Mouse (Mus musculus) thymus, postnatal 10 days (tissue): Measurements from ENCODE around the gene Npas2.

Experiments
- DNase-seq, 2 experiments: peaks; one replicate each; pipeline ENCODE4 v3.0.0; 2021; ENCODE audit warnings: low spot score in 2 of 2

Npas2 gene

DNA sequence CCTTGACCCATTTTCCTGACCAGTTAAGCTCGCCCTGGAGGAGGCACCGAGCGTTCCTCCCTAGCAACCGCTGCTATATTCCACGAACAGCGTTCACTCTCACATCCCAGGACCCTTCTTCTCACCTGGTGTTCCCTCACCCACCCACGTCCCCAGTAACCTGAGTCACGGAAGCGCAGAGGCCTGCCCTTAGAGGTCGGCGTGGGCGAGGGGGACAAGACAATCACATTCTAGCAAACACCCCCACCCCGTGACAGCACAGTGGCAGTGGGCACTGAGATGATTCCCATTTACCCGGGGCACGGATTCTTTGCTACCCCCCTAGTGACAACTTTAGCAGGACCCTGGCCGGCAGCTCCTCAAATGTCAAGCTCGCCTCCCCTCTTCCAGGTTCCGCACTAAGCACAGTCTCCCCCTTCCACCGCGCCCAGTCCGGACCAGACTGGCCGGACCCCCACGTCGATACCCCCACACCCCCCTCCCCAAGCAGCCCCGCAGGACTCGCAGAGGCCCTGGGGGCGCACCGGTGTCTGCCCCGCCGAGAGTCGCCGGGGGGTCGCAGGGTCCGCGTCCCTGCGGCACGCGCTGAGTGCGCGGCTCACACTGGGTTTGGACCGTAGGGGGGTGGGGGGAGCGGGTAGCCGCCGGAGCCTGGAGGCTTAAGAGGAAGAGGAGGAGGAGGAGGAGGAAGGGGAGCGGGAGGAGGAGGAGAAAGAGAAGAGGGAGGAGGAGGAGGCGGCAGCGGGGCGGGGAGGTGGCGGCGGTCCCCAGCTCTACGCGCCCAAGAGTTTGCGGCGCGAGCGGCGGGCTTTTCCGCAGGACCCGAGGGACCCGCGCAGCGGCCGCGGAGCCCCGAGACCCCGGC is at the start of gene Npas2:
Npas2 (plus strand) TSS at position 735 of the 865 bp plus-strand sequence.
- peak; percentile 24 to 29 for DNase-seq

DNA sequence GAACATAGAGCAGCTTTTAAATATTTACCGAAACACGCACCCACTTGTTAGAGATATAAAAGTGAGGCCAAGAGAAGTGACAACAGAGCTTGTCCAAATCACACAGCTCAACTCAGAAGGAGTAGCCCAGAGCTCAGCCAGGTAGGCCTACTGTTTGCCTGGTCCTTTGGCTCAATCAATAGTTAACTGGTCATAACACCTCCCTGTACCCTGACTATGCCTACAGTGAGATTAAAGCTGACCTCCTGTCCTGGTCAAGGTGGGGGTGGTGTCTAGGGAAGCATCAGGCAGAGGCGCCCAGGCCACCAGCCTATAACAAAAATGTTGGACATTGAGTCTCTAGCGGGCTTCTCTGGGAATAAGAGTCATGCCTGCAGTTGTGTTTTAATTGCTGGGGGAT is 36.8 kb upstream of the Npas2 start:
- no peak for DNase-seq

DNA sequence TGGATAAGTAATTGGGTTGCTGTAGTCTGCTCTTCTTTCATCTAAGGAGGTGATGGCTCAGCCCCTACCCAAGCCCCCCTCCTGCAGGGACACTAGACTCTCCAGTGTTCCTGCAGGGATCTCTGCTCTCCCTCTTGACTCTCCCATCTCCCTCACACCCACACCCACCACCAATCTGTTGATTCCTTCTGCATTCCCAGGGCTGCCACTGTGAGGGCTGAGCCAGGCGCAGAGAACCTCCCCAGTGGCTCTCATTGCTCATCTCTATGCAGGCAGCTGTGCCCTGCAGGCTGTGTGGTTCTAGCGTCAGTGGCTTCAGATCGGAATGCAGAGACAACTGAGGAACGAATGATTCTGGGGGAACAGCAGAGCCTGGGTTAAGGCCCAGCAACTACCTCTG is 33.4 kb upstream of the Npas2 start:
- no peak for DNase-seq

DNA sequence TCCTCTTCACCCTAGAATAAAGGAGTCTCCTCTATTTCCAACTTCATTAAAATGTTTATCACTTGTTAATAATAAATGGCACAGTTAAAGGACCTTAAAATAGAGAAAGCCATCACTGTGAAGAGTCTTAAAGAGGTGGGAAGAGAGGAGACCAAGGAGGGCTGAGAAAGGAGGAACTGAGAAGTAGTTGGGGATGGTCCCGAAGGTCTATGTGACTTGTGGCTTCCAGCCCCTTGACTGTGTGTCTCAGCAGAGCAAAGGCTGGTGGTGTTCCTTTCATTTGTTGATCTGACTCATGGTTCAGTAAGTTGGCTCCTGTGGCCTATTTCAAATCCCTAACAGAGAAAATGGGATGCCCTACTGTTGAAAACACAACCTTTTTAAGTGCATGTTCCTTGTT is 30.5 kb upstream of the Npas2 start:
- DNase-seq: no peak

DNA sequence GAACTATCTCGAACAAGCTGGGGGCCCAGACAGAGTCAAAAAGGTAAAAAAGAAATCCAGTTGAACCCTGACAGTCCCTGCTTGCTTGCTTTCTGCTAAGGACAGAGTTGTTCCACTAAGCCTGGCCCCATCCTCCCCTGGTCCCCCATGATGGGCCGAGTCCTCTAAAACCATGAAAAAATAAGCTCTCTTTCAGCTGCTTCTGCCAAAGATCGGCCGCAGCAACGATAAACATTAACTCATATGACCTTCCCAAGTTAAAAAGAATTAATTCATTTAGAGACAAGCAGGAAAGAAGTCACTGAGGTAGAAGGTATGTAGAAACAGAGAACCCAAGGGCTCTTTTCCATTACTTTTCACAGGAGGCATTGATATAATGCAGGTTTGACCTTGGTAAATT is 16.8 kb upstream of the Npas2 start:
- DNase-seq: no peak

DNA sequence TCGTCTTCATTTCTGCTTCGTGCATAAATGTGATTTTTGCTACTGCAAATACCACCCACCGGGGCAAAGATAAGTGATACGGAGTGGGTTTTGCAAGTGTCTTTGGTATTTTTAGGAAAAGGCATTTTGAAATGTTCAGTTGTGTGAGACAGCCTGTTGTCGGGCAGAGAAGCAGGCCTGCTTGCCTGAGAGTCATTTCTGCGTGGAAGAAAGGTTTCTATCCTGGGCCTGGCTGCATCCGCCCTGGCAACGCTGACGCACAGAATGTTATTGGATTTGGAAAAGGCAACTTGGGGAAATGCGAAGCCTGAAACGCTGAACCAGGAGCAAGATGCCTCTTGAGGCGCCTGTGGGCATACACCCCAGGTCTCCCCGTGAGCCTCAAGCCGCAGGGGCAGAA is 16.3 kb upstream of the Npas2 start:
- no peak for DNase-seq

DNA sequence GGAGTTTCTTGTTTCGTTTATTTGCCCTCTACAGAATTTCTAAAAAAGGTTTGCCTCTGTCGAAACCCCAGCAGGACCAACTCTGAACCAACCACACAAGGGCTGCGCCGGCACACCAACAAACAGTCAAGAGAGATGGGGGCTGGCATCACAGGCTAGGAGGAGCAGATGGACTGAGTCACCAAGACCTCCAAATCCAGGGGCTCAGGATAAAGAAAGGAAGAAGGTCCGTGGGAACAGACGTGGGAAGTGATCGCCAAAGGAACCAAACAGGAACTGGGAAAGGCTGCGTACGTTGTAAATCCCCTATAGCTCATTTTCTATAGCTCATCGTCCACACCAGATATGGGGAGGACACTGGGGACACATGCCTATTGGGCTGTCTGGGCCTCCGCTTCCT is 13.7 kb upstream of the Npas2 start:
- no peak for DNase-seq

DNA sequence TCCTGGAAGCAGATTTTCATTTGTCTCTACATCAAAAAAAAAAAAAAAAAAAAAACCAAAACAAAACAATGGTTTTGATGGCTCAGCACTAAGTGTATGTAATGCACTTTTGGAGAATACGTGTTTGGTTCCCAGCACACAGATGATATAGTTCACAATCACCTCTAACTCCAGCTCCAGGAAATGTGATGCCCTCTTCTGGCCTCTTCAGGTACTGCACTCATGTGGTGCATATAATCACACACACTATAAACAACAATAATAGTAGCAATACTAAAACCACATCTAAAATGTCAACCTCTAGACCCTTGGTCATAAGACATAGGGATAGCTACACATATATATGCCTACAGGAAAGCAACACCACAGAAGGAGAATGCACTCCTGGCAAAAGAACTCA is 13.0 kb upstream of the Npas2 start:
- no peak for DNase-seq

DNA sequence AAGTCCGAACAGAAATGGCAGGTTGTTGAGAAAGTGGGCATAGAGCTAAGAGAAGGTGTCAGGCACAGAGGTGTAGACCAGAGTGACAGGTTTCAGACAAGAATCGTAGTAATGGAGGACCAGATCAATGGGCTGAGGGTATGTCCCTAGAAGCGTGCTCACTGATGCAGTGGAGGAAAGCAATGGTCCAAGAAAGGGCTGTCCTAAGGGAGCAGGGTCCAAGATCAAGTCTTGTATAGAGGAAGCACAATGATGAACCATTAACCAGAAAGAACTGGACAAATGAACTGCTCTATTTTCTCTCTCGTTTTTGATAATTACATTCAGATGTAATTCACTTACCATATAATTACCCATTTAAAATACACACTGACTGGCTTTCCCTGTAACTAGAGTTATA is 11.6 kb upstream of the Npas2 start:
- no peak for DNase-seq

DNA sequence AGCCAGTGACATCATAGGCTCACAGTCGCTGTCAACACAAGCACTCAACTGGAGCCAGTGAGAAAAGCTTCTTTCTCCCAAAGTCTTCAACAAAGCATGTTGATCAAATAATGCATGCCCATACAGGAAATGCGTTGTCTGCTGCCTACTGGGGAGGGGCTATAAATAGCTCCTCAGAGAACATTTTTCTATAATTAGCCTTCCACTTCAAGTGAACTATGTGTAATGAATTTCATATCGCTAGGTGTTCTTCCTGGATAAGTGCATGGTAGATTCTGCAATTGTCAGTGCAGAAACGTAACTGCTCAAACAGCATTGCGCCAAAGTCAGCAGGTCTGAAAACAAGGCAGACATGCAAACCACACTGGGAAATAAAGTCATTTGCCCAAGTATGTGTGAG is 7.7 kb upstream of the Npas2 start:
- DNase-seq: no peak

DNA sequence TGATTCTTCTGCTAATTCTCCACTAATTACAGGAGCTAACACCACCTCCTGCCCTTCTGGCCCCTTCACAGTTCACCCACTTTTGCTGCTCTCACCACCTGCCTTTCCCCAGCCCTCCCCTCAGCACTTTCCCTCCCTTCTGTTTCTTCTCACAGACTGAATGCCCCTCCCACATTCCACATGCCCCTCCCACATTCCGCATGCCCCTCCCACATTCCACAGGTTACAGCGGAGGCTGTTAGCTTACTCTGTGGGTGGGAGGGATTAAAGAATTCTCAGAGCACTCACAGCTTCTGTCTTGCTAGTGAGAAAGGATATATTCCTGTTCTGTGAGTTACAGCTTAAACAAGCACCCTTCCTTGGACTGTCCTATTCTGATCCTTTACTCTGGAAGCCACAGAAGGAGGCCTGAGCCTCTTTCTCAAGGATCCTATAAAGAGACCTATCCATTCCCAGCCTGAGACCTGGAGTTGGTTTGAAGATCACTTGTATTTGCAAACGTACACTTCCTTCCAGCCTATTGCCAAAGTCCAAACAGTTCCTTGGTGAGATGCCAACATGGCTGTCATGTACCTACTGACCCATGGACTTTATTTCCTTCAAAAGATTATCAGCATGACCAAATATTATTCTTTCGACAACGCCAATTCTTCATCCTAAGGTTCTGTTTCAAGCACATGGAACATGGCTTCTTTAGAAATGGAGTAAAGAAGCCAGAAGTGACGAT is 6.7 kb upstream of the Npas2 start:
- DNase-seq: no peak

DNA sequence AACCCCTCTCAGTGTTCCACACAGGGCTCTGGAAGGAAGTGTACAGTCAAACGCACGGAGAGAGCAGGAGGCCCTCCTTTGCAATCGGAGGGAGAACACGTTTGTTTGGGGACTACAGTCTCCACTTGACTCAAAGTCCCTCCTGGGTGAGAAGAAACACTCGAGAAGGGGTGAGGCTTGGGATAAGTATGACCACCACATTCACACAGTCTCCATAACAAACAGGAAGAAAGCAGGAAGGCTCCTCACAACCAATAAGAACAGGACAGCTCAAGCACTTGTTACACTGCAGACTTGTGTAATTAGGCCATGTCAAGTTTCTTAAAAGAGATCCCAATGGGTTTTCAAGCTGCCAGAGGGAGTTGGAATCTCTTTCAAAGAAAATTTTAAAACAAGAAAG is 2.4 kb upstream of the Npas2 start:
- DNase-seq: no peak

DNA sequence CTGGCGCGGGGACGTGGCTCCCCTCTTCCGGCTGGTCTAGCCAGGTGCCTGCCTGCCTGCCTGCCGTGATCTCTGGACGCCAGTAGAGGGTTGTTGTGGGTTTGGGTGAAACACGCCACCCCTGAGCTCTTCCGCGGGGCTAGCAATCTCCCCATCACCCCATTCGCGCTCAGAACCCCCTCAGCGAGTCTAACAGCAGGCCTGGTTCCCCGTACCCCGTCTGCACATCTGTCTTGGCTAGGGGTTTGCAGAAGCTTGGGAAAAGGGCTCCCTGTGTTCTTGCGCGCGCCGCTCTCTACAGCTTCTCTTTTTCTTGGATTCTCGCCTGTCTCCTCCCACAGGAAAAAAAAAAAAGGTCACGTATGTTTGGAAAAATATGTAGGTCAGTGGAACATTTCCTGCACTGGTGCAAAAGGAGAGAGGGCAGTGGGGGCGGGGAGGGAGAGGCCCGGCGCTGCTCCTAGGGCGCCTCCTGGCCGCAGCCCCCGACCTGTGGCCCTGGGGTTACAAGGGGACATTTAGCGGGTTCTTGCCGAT is 1.0 kb upstream of the Npas2 start:
- DNase-seq: peak; percentile 70 to 80

DNA sequence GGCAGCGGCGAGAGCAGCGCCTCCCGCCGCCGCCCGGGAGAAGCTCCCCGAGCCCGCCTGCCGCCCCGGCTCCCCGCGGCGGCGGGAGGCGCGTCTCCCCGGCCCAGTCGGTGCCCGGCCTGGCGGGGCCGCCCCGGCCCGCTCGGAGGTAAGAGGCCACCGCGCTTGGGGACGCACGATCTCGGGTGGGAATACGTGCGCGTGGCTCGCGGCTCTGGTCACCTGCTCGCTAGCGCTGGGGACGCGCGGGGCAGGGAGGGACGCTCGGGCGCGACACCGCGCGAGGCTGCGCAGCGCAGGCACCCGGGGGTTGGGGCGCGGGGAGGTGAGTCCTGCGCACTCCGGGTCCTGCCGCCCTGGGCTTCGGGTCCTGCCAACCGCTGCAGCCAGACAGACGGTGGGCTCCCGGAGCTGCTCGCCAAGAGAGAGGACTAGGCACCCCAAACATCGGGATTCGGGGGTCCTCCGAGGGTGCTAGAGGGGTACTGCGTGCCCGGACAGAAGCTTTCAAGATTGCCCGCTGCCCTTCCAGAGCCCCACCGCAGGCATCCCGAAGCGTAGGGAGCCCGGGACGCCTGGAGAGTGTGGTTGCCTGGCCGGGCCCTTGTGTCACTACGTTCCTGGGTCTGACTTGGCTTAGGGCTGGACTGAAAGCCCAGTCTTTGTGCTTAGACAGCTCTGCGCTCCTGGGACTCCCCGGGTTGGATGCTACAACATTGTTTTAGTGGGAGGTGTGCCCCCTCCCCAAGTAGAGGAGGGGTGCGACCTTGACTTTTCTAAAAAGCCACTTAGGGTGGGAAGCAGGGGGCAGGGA is 538 bp downstream of the Npas2 start:
- DNase-seq: peak in 1 of 2 experiments; percentile 44

DNA sequence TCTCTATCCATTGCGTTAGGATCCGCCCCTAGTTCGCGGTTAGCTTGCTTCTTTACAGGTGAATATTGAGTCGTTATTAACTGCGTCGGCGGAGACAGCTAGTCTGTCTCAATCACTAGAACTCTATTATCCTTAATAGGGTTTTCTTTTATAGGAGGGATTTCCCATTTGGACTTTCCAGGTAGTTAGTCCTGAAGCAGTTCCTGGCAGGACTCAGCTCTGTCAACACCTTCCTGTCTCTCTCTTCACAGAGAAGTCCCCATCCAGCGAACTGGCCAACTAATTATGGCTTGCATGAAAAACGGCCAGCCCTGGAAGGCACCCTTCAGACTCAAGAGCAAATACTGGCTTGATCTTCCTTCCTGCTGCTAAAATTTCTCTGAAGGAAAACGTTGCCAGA is 1.4 kb downstream of the Npas2 start:
- no peak for DNase-seq

DNA sequence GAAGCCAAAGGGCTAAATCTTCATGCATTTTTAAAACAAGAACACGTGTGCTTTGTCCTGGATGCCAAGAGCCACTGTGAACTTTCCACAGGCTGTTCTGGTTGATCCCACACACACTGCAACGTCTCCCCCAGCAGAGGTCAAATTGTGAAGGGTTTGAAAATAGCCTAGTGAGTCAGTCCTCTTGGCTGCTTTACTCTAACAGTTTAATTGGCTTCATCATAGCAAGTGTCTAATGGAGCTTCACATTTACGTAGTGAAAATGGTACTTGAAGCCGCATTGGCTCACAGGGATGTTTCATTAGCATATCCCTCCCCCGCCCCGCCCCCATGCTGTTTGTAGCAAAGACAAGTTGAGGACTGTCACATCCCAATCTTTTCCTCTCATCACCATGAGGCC is 2.6 kb downstream of the Npas2 start:
- DNase-seq: no peak

DNA sequence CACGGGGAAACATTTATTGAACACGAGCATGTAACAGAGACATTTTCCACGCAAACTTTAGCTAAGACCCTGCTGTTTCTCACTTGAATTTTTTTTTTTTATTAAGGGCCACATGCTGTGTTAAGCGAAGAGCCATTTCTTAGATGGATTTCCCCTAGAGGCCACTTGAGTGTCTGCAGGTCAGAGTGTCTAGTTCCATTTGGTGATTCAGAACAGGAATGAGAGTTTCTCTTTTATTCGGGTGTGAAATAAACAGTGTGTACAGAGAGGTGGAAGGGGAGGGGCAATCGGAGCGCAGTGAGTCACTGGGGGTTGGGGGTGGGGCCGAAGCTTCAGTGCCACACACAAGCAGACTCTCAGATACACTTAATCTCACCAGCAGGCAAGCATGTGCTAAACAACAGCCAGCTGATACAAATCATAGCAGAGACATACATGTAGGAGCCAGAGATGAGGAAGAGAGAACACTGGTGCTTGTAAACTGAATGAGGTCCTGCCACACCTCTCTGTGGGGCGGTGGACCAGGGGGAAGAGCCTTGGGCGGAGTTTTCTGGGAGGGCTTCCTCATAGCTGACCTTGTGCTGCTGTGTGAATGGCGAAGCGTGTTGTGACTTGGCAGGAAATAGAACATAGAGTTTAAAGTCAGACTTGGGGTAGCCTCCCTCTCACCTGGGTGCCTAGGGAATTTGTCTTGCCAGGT is 3.3 kb downstream of the Npas2 start:
- no peak for DNase-seq

DNA sequence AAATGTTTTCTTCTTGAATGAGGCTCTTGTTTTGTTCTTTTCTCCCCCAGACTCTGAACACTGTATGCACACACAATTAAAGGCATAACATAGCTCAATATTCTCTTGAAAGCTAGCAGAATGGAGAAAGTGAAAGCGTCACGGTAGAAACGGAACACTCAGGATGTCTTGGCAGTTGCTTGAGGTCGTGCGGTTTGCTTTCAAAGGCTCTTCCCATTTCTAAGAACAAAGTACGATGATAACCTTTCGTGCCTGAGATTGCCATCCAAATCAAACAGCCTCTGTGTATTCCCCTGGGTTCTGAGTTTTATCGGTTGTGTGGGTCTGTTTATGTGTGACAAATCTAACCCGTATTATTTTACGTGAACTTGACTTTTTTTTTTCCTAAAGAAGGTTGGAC is 11.5 kb downstream of the Npas2 start:
- DNase-seq: peak in 1 of 2 experiments; percentile 30

DNA sequence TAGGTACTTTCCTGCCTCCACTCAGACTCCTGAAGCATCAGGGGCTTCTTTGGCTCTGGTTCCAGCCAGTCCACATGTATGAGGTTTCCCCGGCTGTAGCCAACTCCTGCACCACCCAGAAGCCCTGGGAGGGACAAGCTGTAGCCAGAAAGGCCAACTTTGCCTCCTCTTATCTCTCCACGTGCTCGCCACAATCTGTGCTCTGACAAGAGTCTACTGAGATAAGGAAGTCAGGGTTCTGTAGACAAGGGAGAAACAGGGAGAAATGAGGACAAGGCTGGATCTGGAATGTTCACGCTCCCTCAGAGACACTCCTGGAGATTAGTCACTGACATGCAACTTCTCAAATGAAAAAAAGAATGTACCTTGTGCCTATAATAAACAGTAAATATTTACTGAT is 12.2 kb downstream of the Npas2 start:
- no peak for DNase-seq

DNA sequence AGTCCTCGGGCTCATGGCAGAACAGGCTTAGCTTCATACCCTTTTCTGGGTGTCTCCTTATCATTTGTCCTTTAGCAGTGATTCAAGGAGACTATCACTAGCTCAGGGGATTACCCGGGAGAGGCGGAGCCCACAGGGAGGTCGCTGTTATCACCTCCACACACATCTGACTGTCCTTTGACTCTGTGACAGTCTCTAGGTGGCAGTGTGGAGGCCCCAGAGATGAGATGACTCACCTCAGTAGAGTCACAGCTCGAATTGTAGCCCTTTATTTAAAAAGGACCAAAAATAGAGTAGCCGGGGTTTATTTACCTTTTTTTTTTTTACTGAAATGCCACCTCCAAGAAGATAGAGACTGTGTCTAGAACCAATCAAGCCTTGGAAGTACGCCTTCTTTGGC is 13.4 kb downstream of the Npas2 start:
- peak in 1 of 2 experiments; percentile 48 for DNase-seq

DNA sequence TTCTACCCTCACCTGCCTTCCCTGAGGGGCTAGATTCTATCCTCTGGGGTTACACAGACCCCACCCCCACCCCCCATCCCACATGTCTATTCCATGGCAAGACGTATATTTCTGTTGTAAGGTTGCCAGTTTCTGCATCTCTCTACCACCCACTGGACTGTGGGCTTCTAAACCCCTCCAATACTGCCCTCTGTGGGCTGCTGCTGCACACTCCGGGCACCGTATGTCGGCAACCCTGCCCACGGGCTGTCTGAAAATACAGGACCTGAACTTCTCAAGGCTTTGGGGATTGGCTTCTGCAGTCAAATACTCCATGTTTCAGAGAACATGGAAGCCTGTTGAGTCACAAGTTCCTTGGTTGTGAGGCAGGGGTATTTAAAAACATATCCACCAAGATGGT is 17.4 kb downstream of the Npas2 start:
- DNase-seq: peak in 1 of 2 experiments; percentile 49
